Comparison of ENCODE assay signal across 13 mouse cellular contexts in the genomic region with DNA sequence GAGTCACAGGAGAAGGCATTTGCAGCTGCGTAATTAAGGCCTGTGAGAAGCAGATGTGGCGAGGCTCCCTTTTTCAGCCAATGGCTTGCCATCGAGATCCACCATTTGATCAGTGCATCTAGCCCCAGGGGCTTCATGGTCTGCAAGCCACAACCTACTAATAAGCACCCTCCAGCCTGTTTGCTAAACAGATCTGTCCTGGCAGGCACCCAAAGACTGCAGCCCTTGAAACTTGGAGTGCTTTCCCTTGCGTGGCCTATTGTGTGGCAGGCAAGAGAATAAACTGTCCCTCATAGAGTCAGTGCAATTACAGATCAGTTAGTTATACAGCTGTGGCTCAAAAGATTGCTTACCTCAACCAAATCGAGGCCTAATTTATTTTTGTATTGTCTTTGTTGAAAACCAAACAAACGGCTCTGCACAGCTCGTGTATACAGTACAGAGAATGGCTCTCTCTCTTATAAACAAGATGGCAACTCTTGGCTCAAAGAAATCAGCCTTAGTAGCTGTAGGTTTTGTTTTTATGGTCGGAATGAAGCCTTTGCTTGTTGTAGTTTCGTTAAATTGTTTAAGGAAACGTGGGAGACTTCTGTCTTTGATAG.
DNase-seq lines count a peak whose midpoint lies in the region; ATAC-seq lines count a peak whose summit lies in the region.
"Had no signal": no experiment of that assay in that cellular context is flagged by ENCODE, and none has a peak within 500 bp of the region (broad histone marks: within the 10 kb centered on the region; RNA-seq: fewer than 3 reads in every experiment).

No protein-coding gene starts in this region.

- DNase-seq in heart, postnatal 4 days: peak; percentile 50
- DNase-seq in right cerebral cortex, postnatal 4 days: peak; percentile 16
- DNase-seq in right cerebral cortex, adult 2 months (ENCODE audit: low spot score in 2 of 2): no peak
- no peak for DNase-seq in gastrocnemius, postnatal 25 days
- DNase-seq in B cell, adult 2 months: no peak
- DNase-seq in left cerebral cortex, adult 8-10 months (ENCODE audit: low spot score in 2 of 2): no peak
- DNase-seq: cerebellum, adult 9-11 months; kidney, postnatal 25 days; right cerebral cortex, postnatal 25 days; thymus, adult 2 months had no signal

- H3K4me2 ChIP-seq in heart, embryonic 11.5 days: no peak overlapping the region
- no peak overlapping the region; the same call in 1 of the 2 replicates for H3K4me2 ChIP-seq in forebrain, embryonic 16.5 days (ENCODE audit: low read length)
- H3K4me2 ChIP-seq: heart, embryonic 15.5 days had no signal

- H3K9ac ChIP-seq in heart, embryonic 11.5 days (ENCODE audit: low read depth, low read length): no peak overlapping the region
- no peak overlapping the region for H3K9ac ChIP-seq in forebrain, embryonic 16.5 days (replicated peaks; ENCODE audit: low read depth, low read length)
- H3K9ac ChIP-seq: heart, embryonic 15.5 days had no signal

- H3K9me3 ChIP-seq in heart, embryonic 11.5 days (replicated peaks; ENCODE audit: control insufficient read depth, low read length): no peaks in the 10 kb centered on the region
- H3K9me3 ChIP-seq in forebrain, embryonic 16.5 days (ENCODE audit: control insufficient read depth, low read length): no peaks in the 10 kb centered on the region
- H3K9me3 ChIP-seq: heart, embryonic 15.5 days had no signal

- H3K4me3 ChIP-seq in heart, embryonic 11.5 days (ENCODE audit: low read depth, low read length): no peak overlapping the region
- no peak overlapping the region for H3K4me3 ChIP-seq in forebrain, embryonic 16.5 days (replicated peaks; ENCODE audit: low read length)
- H3K4me3 ChIP-seq: heart, embryonic 15.5 days had no signal

- H3K4me1 ChIP-seq in heart, embryonic 11.5 days (ENCODE audit: control insufficient read depth, insufficient read depth, low read length): no peaks in the 10 kb centered on the region
- H3K4me1 ChIP-seq in forebrain, embryonic 16.5 days (replicated peaks; ENCODE audit: control insufficient read depth, insufficient read depth, low read length): peaks cover 4% of the 10 kb centered on the region; the same call in 1 of the 2 replicates
- H3K4me1 ChIP-seq: heart, embryonic 15.5 days had no signal

- ATAC-seq in heart, embryonic 11.5 days (replicated peaks; ENCODE audit: insufficient number of reproducible peaks, low FRiP score, low TSS enrichment): no peak
- peak; percentile 73 for ATAC-seq in forebrain, embryonic 16.5 days

- 70% methylated on average over 10 of the region's 10 CpGs for WGBS in heart, embryonic 11.5 days (ENCODE audit: insufficient replicate concordance)
- WGBS in forebrain, embryonic 16.5 days: 16% methylated on average over 10 of the region's 10 CpGs

- no peak overlapping the region for H3K27ac ChIP-seq in heart, embryonic 11.5 days (ENCODE audit: low read depth, low read length)
- no peak overlapping the region for H3K27ac ChIP-seq in forebrain, embryonic 16.5 days (ENCODE audit: low read length)
- H3K27ac ChIP-seq: heart, embryonic 15.5 days had no signal

- H3K27me3 ChIP-seq in heart, embryonic 11.5 days (ENCODE audit: control insufficient read depth, insufficient read depth, low read length): no peaks in the 10 kb centered on the region
- no peaks in the 10 kb centered on the region for H3K27me3 ChIP-seq in forebrain, embryonic 16.5 days (replicated peaks; ENCODE audit: control insufficient read depth, insufficient read depth, low read length)
- H3K27me3 ChIP-seq: heart, embryonic 15.5 days had no signal

- H3K36me3 ChIP-seq in heart, embryonic 11.5 days (ENCODE audit: control insufficient read depth, insufficient read depth, low read length): no peaks in the 10 kb centered on the region
- H3K36me3 ChIP-seq in forebrain, embryonic 16.5 days (ENCODE audit: control insufficient read depth, insufficient read depth): no peaks in the 10 kb centered on the region
- H3K36me3 ChIP-seq: heart, embryonic 15.5 days had no signal

Comparison
In these comparisons a context has a peak if more than half of its experiments do, and no peak if none do; other contexts are left out.
1. DNase-seq: peak in heart, postnatal 4 days (single experiment) and right cerebral cortex, postnatal 4 days (single experiment); none in right cerebral cortex, adult 2 months (0 of 2), gastrocnemius, postnatal 25 days (single experiment), B cell, adult 2 months (0 of 2) and left cerebral cortex, adult 8-10 months (0 of 2).